Mouse (Mus musculus): ENCODE results near the gene D10Wsu102e.

D10Wsu102e gene

DNA sequence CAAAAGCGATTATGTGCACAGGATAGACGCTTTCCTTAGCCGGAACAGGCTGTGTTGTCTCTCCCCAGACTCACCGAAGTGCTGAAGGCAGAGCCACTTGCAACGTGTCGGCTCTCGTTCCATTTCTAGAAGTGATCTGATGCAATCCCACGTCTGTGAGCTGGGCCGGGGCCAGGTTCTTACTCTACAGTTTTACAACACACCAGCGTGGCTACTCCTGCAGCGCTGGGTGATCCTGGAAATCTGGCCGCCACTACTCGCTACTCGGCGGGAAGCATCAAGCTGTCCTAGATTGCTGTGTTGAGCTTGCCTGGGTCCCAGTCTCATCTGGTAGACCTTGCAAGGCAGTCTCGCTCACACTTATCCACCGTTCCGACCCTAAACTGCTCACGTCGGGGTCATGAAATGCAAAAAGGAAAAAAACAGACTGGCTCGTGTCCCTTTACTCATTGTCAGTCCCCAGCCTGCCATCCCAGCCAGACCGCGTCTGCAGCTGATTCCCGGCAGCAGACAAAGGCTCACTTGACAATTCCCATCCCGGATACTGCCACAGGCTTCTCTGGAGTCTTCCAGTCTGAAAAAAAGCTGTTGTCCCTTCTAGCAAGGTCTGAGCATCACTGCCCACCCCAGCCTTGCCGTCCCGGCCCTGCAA is 173.4 kb downstream of the D10Wsu102e start:
- in situ Hi-C loops (cut with MboI; ENCODE audit: low sequenced_read_pairs): no loop called here

DNA sequence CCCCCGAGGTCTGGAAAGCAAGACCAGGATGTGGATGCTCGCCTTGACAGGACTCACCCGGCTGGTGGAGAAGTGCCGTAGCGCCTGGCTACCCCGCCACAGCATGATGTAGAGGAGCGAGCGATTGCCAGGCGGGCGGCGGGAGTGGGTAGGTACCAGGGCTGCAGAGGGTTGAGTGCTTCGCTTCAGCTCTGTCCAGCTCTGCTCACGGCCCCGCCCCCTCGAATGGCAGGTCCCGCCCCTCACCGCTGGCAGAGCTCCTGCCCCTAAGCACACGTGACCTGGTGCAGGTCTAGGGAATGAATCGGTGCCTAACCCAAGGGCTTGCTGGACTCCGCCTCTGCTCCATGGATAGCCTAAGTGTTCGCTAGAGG is 173.9 kb downstream of the D10Wsu102e start, which contains the start of gene Aldh1l2:
Gene Aldh1l2, minus strand, starts transcription at position 231 of the 374 bp plus-strand sequence.
- in situ Hi-C loops (cut with MboI; ENCODE audit: low sequenced_read_pairs): no loop called here

DNA sequence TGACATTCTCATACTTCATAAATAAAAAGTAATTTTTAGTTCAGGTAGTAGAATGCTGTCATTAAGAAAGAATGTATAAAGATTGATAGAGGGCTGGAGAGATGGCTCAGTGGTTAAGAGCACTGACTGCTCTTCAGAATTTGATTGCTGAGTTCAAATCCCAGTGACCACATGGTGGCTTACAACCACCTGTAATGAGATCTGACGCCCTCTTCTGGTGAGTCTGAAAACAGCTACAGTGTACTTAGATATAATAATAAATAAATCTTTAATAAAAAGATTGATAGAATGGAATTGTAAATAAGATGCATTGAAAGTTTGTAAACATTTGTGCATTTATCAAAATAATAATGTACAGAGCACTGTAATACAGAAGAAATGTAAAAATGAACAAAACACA is 176.4 kb downstream of the D10Wsu102e start:
- in situ Hi-C loops (cut with MboI; ENCODE audit: low sequenced_read_pairs): no loop called here

All from CH12F3 (cell line).